Comparison of ENCODE assay signal across 8 mouse cellular contexts in the genomic region with DNA sequence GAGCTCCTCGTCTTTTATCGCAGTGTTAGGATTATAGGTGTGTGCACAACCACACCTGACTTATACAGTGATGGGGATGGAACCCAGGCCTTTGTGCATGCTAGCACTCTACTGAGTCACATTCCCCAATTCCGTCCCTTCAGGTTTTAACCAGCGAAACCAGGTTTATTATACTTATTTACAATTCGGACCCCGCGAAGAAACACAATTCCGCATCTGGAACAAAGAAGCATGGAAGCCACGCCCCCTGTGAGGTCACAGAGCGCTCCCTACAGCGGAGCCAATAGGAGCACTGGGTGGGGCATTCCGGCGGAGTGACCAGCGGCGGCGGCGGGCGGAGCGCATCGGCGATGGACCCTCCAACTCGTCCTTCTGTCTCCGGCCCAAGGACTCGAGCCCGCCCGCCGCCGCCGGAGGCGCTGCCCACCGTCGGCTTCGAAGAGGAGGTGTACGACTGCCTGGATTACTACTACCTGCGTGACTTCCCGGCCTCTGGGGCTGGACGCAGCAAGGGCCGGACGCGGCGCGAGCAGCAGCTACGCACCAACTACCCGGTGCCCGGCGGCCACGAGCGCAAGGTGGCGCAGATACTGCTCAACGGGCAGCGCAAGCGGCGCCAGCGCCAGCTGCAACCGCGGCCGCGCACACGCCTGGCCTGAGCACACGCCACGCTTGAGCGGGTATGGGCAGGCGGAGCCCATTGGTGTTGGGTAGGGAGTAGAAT. TPM values are rescaled to one million over a fixed set of nuclear protein-coding genes. Genes with fewer than 3 reads are reported as not detected.
A peak's percentile ranks its signal among the peaks of the same experiment; 100 is the strongest.
DNase-seq lines count a peak whose midpoint lies in the region; ATAC-seq lines count a peak whose summit lies in the region.

A gene (plus strand): TSS at position 299 of the 724 bp plus-strand sequence.

- peak within 1 kb of the TSS; percentile 85 for H3K4me2 ChIP-seq in forebrain, embryonic 14.5 days (ENCODE audit: low read length)
- H3K4me2 ChIP-seq in liver, embryonic 15.5 days, result peak within 1 kb of the TSS; percentile 96
- peak within 1 kb of the TSS; percentile 68 for H3K4me2 ChIP-seq in neural tube, embryonic 11.5 days (ENCODE audit: low read depth)
- H3K4me2 ChIP-seq in stomach, embryonic 16.5 days (ENCODE audit: low read depth, low read length), result peak within 1 kb of the TSS; percentile 84

- peak; percentile 80 for DNase-seq in ES-CJ7 (ENCODE audit: low read depth, low spot score)
- peak; percentile 81 for DNase-seq in cerebellum, adult 11 months
- DNase-seq in forebrain, embryonic 14.5 days (ENCODE audit: low spot score), result peak; percentile 97
- DNase-seq in heart, postnatal 10 days, result peak; percentile 92 to 93
- peak; percentile 97 for DNase-seq in kidney, postnatal 4 days
- peak; percentile 97 for DNase-seq in neural tube, embryonic 11.5 days (ENCODE audit: low spot score)

- H3K9me3 ChIP-seq in forebrain, embryonic 14.5 days (replicated peaks; ENCODE audit: control insufficient read depth, low read length), result no peaks in the 10 kb centered on the region
- H3K9me3 ChIP-seq in liver, embryonic 15.5 days (replicated peaks), result no peaks in the 10 kb centered on the region
- H3K9me3 ChIP-seq in neural tube, embryonic 11.5 days (ENCODE audit: control insufficient read depth, low read length), result no peaks in the 10 kb centered on the region
- no peaks in the 10 kb centered on the region for H3K9me3 ChIP-seq in stomach, embryonic 16.5 days (replicated peaks; ENCODE audit: control insufficient read depth, low read length)

- intact Hi-C loops in heart, postnatal 10 days (cut with DNase I), result loop anchor here (2.0 kb wide), 1 partner anchor 32 kb away; a partner anchor contains a TSS

- H3K4me1 ChIP-seq in forebrain, embryonic 14.5 days (ENCODE audit: control insufficient read depth, insufficient read depth, low read length), result no peaks in the 10 kb centered on the region; the same call in 1 of the 2 replicates
- peaks cover 21% of the 10 kb centered on the region for H3K4me1 ChIP-seq in liver, embryonic 15.5 days (replicated peaks)
- H3K4me1 ChIP-seq in neural tube, embryonic 11.5 days (ENCODE audit: control insufficient read depth, insufficient read depth, low read length), result no peaks in the 10 kb centered on the region
- no peaks in the 10 kb centered on the region for H3K4me1 ChIP-seq in stomach, embryonic 16.5 days (ENCODE audit: control insufficient read depth, insufficient read depth, low read length)

- H3K27ac ChIP-seq in forebrain, embryonic 14.5 days (ENCODE audit: low read depth, low read length), result peak within 1 kb of the TSS; percentile 93
- peak within 1 kb of the TSS; percentile 70 for H3K27ac ChIP-seq in liver, embryonic 15.5 days (replicated peaks)
- peak within 1 kb of the TSS; percentile 90 for H3K27ac ChIP-seq in neural tube, embryonic 11.5 days (ENCODE audit: low read depth, low read length)
- H3K27ac ChIP-seq in stomach, embryonic 16.5 days (ENCODE audit: low read length), result peak within 1 kb of the TSS; percentile 87

- no peaks in the 10 kb centered on the region for H3K27me3 ChIP-seq in forebrain, embryonic 14.5 days (replicated peaks; ENCODE audit: control insufficient read depth, insufficient read depth, low read length)
- H3K27me3 ChIP-seq in liver, embryonic 15.5 days, result peaks cover 12% of the 10 kb centered on the region
- no peaks in the 10 kb centered on the region for H3K27me3 ChIP-seq in neural tube, embryonic 11.5 days (ENCODE audit: control insufficient read depth, insufficient read depth, low read length)
- H3K27me3 ChIP-seq in stomach, embryonic 16.5 days (ENCODE audit: control insufficient read depth, insufficient read depth, low read length), result no peaks in the 10 kb centered on the region

- peak; percentile 98 for ATAC-seq in forebrain, embryonic 14.5 days
- peak; percentile 93 for ATAC-seq in liver, embryonic 15.5 days (ENCODE audit: insufficient read depth)
- peak; percentile 96 for ATAC-seq in neural tube, embryonic 11.5 days (ENCODE audit: insufficient read depth, low FRiP score, low TSS enrichment)
- ATAC-seq in stomach, embryonic 16.5 days (ENCODE audit: insufficient read depth, low FRiP score), result peak; percentile 98

- peak within 1 kb of the TSS; percentile 77 for H3K4me3 ChIP-seq in forebrain, embryonic 14.5 days (ENCODE audit: low read depth, low read length)
- H3K4me3 ChIP-seq in liver, embryonic 15.5 days (replicated peaks), result peak within 1 kb of the TSS; percentile 72
- peak within 1 kb of the TSS; percentile 64 for H3K4me3 ChIP-seq in neural tube, embryonic 11.5 days (ENCODE audit: low read depth, low read length)
- peak within 1 kb of the TSS; percentile 75 for H3K4me3 ChIP-seq in stomach, embryonic 16.5 days (replicated peaks; ENCODE audit: low read length)

- WGBS in forebrain, embryonic 14.5 days, result under 1% methylated on average over 63 of the region's 63 CpGs
- WGBS in liver, embryonic 15.5 days (ENCODE audit: insufficient replicate concordance), result under 1% methylated on average over 63 of the region's 63 CpGs
- under 1% methylated on average over 63 of the region's 63 CpGs for WGBS in neural tube, embryonic 11.5 days
- WGBS in stomach, embryonic 16.5 days, result under 1% methylated on average over 63 of the region's 63 CpGs

- H3K36me3 ChIP-seq in forebrain, embryonic 14.5 days (ENCODE audit: control insufficient read depth, insufficient read depth, low read length), result 0 out of 2 replicates have a peak, but pooled peaks cover 3% of the 10 kb centered on the region
- H3K36me3 ChIP-seq in liver, embryonic 15.5 days (replicated peaks), result no peaks in the 10 kb centered on the region
- no peaks in the 10 kb centered on the region for H3K36me3 ChIP-seq in neural tube, embryonic 11.5 days (ENCODE audit: control insufficient read depth, insufficient read depth, low read length)
- no peaks in the 10 kb centered on the region for H3K36me3 ChIP-seq in stomach, embryonic 16.5 days (ENCODE audit: control insufficient read depth, insufficient read depth, low read length)

- H3K9ac ChIP-seq in forebrain, embryonic 14.5 days (ENCODE audit: low read length), result peak within 1 kb of the TSS; percentile 90
- H3K9ac ChIP-seq in liver, embryonic 15.5 days, result peak within 1 kb of the TSS; percentile 68
- H3K9ac ChIP-seq in neural tube, embryonic 11.5 days (ENCODE audit: low read length), result peak within 1 kb of the TSS; percentile 81
- peak within 1 kb of the TSS; percentile 87 for H3K9ac ChIP-seq in stomach, embryonic 16.5 days (ENCODE audit: low read length)

RNA-seq across cellular contexts. Expression of the gene that starts here (rescaled TPM):
- polyA plus RNA-seq in forebrain, embryonic 14.5 days (2014; fragmentation: Nextera tagmentation; extraction: Ambion mirVana), result 3.8 and 5.6 TPM in 2 replicates
- under 1 TPM; 0.48 to 0.82 TPM for total RNA-seq in heart, postnatal 10 days (2021)
- polyA plus RNA-seq in liver, embryonic 15.5 days (2015; fragmentation: Nextera tagmentation; extraction: Ambion mirVana), result 0.29 and 0.67 TPM in 2 replicates
- 2.3 and 2.9 TPM in 2 replicates for polyA plus RNA-seq in neural tube, embryonic 11.5 days (2014; fragmentation: Nextera tagmentation; extraction: Ambion mirVana)
- 2.7 and 2.9 TPM in 2 replicates for polyA plus RNA-seq in stomach, embryonic 16.5 days (2015; fragmentation: Nextera tagmentation; extraction: Ambion mirVana)

Comparison
In these comparisons a context has a peak if more than half of its experiments do, and no peak if none do; other contexts are left out.
1. Peak in every context shown above with its lines: DNase-seq, ATAC-seq, H3K4me3 ChIP-seq and H3K27ac ChIP-seq.
2. Peak in DNase-seq in heart, postnatal 10 days; RNA of the gene not detected or under 1 TPM.
3. Peak in ATAC-seq, H3K4me3 ChIP-seq, H3K27ac ChIP-seq, H3K9ac ChIP-seq and H3K4me2 ChIP-seq in liver, embryonic 15.5 days; RNA of the gene not detected or under 1 TPM.